ENCODE assay signal across 24 mouse cellular contexts in genomic region chr10:10740729-10741128, GRCm38 (mm10). TPM values are rescaled to one million over a fixed set of nuclear protein-coding genes. Genes with fewer than 3 reads are reported as not detected.
"Had no signal": no experiment of that assay in that cellular context is flagged by ENCODE, and none has a peak within 500 bp of the region (broad histone marks: within the 10 kb centered on the region; RNA-seq: fewer than 3 reads in every experiment).

No protein-coding gene starts in this region.

- H3K4me1 ChIP-seq: limb, embryonic 13.5 days; midbrain, embryonic 12.5 days had no signal

- ATAC-seq: midbrain, embryonic 16.5 days had no signal

- H3K36me3 ChIP-seq: limb, embryonic 13.5 days; midbrain, embryonic 12.5 days had no signal

- H3K9ac ChIP-seq: limb, embryonic 13.5 days; liver, embryonic 14.5 days; midbrain, embryonic 12.5 days had no signal

- DNase-seq: kidney, adult 11 months; kidney, adult 9 months; kidney, postnatal 36 days; left cerebral cortex, postnatal 4 days; lung, postnatal 4 days; right cerebral cortex, adult 18-20 months; right cerebral cortex, postnatal 4 days; spleen, adult 18-20 months; thymus, adult 18-20 months; thymus, postnatal 14 days had no signal

- H3K9me3 ChIP-seq: limb, embryonic 13.5 days; midbrain, embryonic 12.5 days had no signal

- H3K27me3 ChIP-seq: limb, embryonic 13.5 days; midbrain, embryonic 12.5 days had no signal

- H3K4me2 ChIP-seq: limb, embryonic 13.5 days; midbrain, embryonic 12.5 days had no signal

- H3K27ac ChIP-seq: kidney, postnatal 0 days; layer of hippocampus, adult 2 months; limb, embryonic 13.5 days; liver, embryonic 14.5 days; midbrain, embryonic 12.5 days had no signal

- H3K4me3 ChIP-seq: layer of hippocampus, adult 2 months; limb, embryonic 13.5 days; midbrain, embryonic 12.5 days had no signal

RNA-seq across cellular contexts. Expression of gene Gm10944, which starts 59.6 kb away (rescaled TPM):
- total RNA-seq: layer of hippocampus, adult 2 months; layer of hippocampus, postnatal 10 days; left cerebral cortex, postnatal 10 days; left cerebral cortex, postnatal 4 days; liver, adult 2 months; megakaryocyte-erythroid progenitor cell, adult 5-6 weeks had no signal
- polyA plus RNA-seq: intestine, embryonic 14.5 days; kidney, postnatal 0 days; limb, embryonic 13.5 days; liver, adult 2 months; liver, embryonic 14.5 days; midbrain, embryonic 12.5 days; midbrain, embryonic 16.5 days; neural tube, embryonic 14.5 days; stomach, embryonic 14.5 days; urinary bladder, adult 2 months had no signal
